Mouse (Mus musculus) heart, embryonic 12.5 days (tissue): Measurements from ENCODE around the gene Sco1. TPM values are rescaled to one million over a fixed set of nuclear protein-coding genes. Genes with fewer than 3 reads are reported as not detected.

Experiments
- ATAC-seq: fragments of 200-750 bp; cut with Nextera tagmentation; 2 replicates; pipeline ENCODE4 v1.8.0; 2017; ENCODE audit warnings: moderate TSS enrichment, moderate library complexity; ENCODE audit not compliant: insufficient number of reproducible peaks, low FRiP score
- H3K27ac ChIP-seq: fragments of 300-500 bp; sonication (generic); 2 replicates; pipeline ENCODE4 v1.5.1; 2016; ENCODE audit warnings: mild to moderate bottlenecking, moderate library complexity; ENCODE audit not compliant: poor library complexity, severe bottlenecking
- H3K27me3 ChIP-seq: fragments of 300-500 bp; sonication (generic); replicated peaks from 2 replicates; pipeline ENCODE4 v1.6.1; 2016; ENCODE audit warnings: mild to moderate bottlenecking, moderate library complexity
- H3K36me3 ChIP-seq: fragments of 300-500 bp; sonication (generic); 2 replicates; pipeline ENCODE4 v1.6.1; 2016; ENCODE audit warnings: mild to moderate bottlenecking, moderate library complexity
- H3K4me1 ChIP-seq: fragments of 300-500 bp; sonication (generic); replicated peaks from 2 replicates; pipeline ENCODE4 v1.6.1; 2016; ENCODE audit warnings: mild to moderate bottlenecking
- H3K4me2 ChIP-seq: fragments of 300-500 bp; sonication (generic); 2 replicates; pipeline ENCODE4 v1.6.1; 2016; ENCODE audit warnings: mild to moderate bottlenecking, moderate library complexity
- H3K4me3 ChIP-seq: fragments of 300-500 bp; sonication (generic); 2 replicates; pipeline ENCODE4 v1.5.1; 2016; ENCODE audit warnings: mild to moderate bottlenecking
- H3K9ac ChIP-seq: fragments of 300-500 bp; sonication (generic); 2 replicates; pipeline ENCODE4 v1.6.1; 2016; ENCODE audit warnings: mild to moderate bottlenecking, moderate library complexity
- H3K9me3 ChIP-seq: fragments of 300-500 bp; sonication (generic); replicated peaks from 2 replicates; pipeline ENCODE4 v1.6.1; 2016; ENCODE audit warnings: mild to moderate bottlenecking, moderate library complexity
- WGBS: fragments of 180-500 bp; shearing (Covaris S2); methylation state at CpG from one replicate; pipeline ENCODE4 v1.1.7; 2016; 5-methylcytosine and 5-hydroxymethylcytosine counted together
- polyA plus RNA-seq: library from polyadenylated mRNA; unstranded; fragments of >200 nt; fragmentation: Nextera tagmentation; extraction: Ambion mirVana; gene quantifications from 2 replicates; pipeline ENCODE4 v1.2.1, GENCODE M21; 2016

Gene Sco1
- polyA plus RNA-seq: 24.3 and 25.8 TPM in 2 replicates

DNA sequence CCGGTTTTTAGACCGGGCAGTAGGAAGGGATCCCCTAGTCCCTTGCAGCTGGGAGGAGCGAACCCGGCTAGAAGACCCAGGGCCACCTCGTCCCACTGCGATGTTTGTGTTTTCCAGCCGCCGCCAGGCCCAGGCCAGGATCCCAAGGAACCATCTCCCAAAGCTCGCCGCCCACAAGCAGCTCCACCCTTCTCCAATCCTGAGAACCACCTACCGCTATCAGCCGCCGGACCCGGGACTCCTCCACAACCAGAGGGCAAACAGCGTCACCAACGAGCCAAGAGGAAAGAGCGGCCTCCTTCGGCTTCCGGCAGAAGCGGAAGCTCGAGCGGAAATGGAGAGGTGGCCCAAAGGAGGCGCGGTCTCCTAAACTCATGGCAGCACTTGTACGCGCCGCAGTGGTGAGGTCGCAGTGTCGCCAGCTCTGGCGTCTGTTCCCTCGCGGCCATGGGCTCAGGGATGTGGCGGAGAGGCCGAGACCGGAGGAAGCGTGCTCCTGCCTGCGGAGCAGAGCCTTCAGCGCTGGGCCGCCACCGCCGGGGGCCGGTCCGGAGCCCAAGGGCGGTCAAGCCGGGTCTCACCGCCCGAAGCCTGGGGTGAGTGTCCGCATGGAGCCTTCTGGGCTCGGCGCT lies at the start of gene Sco1, which contains the start of gene Adprm:
Gene Sco1 (plus strand): TSS at position 350 of the 632 bp plus-strand sequence.
Gene Adprm (minus strand): TSS at position 274 of the 632 bp plus-strand sequence.
- Histone ChIP-seq H3K4me3 (peak within 1 kb of the TSS; percentile 82), H3K9ac (peak within 1 kb of the TSS; percentile 87), H3K4me1 (peaks cover 17% of the 10 kb centered on the region), H3K27me3 (no peaks in the 10 kb centered on the region), H3K36me3 (peaks cover 37% of the 10 kb centered on the region), H3K9me3 (no peaks in the 10 kb centered on the region), H3K27ac (peak within 1 kb of the TSS; percentile 82), H3K4me2 (peak within 1 kb of the TSS; percentile 78)
- under 1% methylated on average over 50 of the region's 50 CpGs for WGBS
- peak; percentile 94 for ATAC-seq

DNA sequence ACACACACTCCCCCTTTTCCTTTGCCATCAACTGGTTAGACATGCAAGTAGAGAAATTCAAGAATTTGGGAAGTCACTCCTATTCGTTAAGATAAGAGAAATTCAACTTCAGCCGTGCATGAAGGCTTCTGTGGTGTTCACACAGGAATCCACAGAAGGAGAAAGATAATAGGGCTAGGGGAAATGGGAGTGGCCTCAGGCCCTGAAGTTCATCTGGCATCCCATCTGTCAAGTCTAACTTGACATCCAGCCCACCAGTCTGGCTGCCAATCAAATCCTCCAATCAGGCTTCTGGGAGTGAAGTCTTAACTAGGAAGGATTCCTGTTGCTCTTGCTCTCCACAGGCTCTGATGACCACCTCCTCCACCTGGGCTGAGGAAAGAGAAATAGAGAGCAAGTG lies 49.6 kb upstream of the Sco1 start:
- no peaks in the 10 kb centered on the region for H3K9me3 ChIP-seq
- H3K4me1 ChIP-seq: peaks cover 9% of the 10 kb centered on the region
- no peak for ATAC-seq
- no peak overlapping the region for H3K4me3 ChIP-seq
- WGBS: 32% methylated on average over 2 of the region's 2 CpGs
- no peak overlapping the region for H3K9ac ChIP-seq
- H3K4me2 ChIP-seq: no peak overlapping the region
- no peak overlapping the region for H3K27ac ChIP-seq
- H3K36me3 ChIP-seq: no peaks in the 10 kb centered on the region
- no peaks in the 10 kb centered on the region for H3K27me3 ChIP-seq

DNA sequence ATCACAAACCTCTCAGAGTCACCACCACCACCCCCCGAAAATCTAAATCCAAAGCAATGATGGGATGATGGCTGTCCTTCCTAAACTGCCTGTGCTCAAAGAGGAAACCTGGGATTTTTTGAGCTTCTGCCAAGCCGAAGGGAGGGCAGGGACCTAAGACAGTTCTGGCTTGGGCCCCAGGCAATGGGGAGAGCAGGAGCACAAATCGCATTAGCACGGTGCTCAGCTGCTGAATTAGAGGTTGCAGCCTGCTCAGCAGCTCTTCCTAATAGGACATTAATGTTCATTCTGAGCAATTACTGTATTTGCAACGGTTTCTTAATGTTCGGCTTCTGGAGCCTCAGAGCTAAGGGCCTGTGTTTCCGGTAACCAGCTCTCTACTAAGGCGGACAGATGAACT lies 44.5 kb upstream of the Sco1 start:
- Histone ChIP-seq H3K9me3 (no peaks in the 10 kb centered on the region), H3K27ac (no peak overlapping the region), H3K4me2 (no peak overlapping the region), H3K9ac (no peak overlapping the region), H3K4me1 (peaks cover 11% of the 10 kb centered on the region), H3K36me3 (no peaks in the 10 kb centered on the region), H3K27me3 (no peaks in the 10 kb centered on the region), H3K4me3 (no peak overlapping the region)
- ATAC-seq: no peak
- 85% methylated on average over 8 of the region's 8 CpGs for WGBS

DNA sequence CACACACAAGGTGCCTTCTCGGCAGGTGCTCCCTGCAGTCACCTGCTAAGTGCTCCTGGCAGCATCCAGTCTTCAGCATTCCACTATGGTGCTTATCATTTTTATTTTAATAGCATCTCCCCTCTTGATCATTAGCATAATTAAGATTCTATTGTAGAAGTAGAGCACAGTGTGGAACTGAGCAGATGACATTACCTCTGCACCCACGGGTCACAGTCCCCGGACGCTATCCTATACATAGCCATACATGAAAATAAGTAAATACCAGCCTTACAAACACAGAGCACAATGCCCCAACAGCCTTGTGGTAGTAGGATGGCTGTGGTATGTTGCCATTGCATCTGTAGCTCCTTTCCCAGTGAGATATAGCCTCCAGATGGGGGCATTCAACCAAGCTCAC lies 43.9 kb upstream of the Sco1 start:
- no peak overlapping the region for H3K27ac ChIP-seq
- no peaks in the 10 kb centered on the region for H3K27me3 ChIP-seq
- H3K4me2 ChIP-seq: no peak overlapping the region
- H3K9ac ChIP-seq: no peak overlapping the region
- H3K4me1 ChIP-seq: peaks cover 11% of the 10 kb centered on the region
- 96% methylated on average over 4 of the region's 4 CpGs for WGBS
- no peaks in the 10 kb centered on the region for H3K36me3 ChIP-seq
- no peak overlapping the region for H3K4me3 ChIP-seq
- no peak for ATAC-seq
- H3K9me3 ChIP-seq: no peaks in the 10 kb centered on the region

DNA sequence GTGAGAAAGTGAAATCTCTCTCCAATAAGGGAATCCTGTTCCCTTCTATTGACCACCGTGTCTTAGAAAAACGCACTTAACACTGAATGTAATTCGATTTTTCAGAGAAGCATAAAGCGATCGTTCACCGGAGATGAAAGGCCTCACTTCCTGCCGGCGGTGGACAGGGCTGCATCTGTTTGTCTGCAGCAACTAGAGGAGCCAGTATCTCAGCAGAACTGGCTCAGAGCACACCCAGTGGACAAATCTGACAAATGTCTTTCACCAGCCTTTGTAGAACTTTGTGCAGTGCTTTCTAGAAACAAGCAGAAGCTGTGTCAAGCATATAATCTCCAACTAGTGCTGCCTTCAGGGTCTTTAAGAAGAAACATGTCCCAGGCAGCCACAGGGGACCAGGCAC lies 42.0 kb upstream of the Sco1 start:
- Histone ChIP-seq H3K9me3 (no peaks in the 10 kb centered on the region), H3K4me2 (0 out of 2 replicates have a peak overlapping the region, but pooled peaks have one; percentile 14), H3K27ac (no peak overlapping the region), H3K4me3 (no peak overlapping the region), H3K36me3 (no peaks in the 10 kb centered on the region), H3K4me1 (peaks cover 11% of the 10 kb centered on the region), H3K9ac (no peak overlapping the region), H3K27me3 (no peaks in the 10 kb centered on the region)
- ATAC-seq: no peak
- WGBS: 8% methylated on average over 8 of the region's 8 CpGs

DNA sequence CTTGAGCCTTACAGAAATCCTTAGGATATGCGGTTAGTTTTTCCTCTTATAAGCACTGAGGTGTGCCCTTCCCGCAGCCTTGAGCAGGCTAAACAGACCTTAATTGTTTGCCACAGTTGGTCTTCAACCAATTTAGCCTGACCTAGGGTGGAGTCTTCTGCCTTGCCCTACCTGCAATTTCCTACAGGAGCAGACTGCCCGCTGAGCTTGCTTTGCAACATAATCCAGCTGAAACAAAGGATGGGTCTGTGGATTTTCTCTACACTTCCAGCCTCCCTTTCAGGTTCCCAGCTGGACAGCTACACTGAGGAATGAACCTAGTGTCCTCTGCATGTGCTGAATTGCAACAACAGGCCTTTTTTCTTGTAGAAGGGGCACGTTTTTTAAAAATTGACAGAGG lies 40.8 kb upstream of the Sco1 start:
- Histone ChIP-seq H3K4me3 (no peak overlapping the region), H3K4me1 (peaks cover 11% of the 10 kb centered on the region), H3K9me3 (no peaks in the 10 kb centered on the region), H3K27me3 (no peaks in the 10 kb centered on the region), H3K9ac (no peak overlapping the region), H3K36me3 (no peaks in the 10 kb centered on the region), H3K27ac (no peak overlapping the region), H3K4me2 (no peak overlapping the region)
- ATAC-seq: no peak
- 56% methylated on average over 4 of the region's 4 CpGs for WGBS

DNA sequence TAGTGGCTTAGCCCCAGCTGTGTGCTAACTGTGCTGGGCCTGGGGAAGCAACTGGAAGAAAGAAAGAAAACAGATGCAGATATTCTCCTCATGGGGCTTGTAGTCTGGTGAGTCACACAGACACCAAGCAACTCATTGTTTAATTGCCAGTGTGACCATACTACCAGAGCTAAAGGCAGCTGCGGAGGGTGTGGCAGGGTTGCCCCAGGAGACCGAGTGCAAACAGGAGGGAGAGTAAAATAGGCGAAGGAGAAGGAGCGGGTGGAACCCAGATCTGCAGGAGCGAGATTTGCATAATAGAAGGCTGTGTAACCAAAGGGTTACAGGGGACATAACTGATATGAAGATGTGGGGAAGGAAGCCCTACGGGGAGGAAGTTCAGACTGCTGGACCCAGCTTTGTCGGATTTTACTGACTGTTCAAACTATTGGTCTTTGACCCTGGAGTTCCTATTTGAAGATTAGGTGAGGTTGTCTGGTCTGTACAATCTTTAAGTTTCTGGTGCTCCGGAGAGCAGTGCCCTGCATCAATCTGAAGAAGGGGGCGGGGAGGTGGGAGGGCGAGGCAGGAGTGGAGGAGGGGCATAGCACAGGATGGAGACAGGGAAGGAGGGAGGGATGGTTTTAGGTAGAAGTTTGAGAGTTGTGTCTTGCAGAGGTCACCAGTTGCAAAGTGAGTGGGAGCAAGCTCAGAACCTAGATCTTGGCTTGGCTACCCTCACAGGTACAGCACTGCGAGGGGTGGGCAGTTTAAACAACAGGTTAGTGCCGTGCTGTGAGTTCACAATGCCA lies 34.5 kb upstream of the Sco1 start:
- ATAC-seq: no peak
- H3K9me3 ChIP-seq: no peaks in the 10 kb centered on the region
- H3K36me3 ChIP-seq: no peaks in the 10 kb centered on the region
- peaks cover 14% of the 10 kb centered on the region for H3K27me3 ChIP-seq
- no peak overlapping the region for H3K4me3 ChIP-seq
- WGBS: 9% methylated on average over 12 of the region's 12 CpGs
- no peak overlapping the region for H3K27ac ChIP-seq
- peaks cover 9% of the 10 kb centered on the region; the same call in 1 of the 2 replicates for H3K4me1 ChIP-seq
- peak overlapping the region; percentile 41 for H3K4me2 ChIP-seq
- no peak overlapping the region; the same call in 1 of the 2 replicates for H3K9ac ChIP-seq

DNA sequence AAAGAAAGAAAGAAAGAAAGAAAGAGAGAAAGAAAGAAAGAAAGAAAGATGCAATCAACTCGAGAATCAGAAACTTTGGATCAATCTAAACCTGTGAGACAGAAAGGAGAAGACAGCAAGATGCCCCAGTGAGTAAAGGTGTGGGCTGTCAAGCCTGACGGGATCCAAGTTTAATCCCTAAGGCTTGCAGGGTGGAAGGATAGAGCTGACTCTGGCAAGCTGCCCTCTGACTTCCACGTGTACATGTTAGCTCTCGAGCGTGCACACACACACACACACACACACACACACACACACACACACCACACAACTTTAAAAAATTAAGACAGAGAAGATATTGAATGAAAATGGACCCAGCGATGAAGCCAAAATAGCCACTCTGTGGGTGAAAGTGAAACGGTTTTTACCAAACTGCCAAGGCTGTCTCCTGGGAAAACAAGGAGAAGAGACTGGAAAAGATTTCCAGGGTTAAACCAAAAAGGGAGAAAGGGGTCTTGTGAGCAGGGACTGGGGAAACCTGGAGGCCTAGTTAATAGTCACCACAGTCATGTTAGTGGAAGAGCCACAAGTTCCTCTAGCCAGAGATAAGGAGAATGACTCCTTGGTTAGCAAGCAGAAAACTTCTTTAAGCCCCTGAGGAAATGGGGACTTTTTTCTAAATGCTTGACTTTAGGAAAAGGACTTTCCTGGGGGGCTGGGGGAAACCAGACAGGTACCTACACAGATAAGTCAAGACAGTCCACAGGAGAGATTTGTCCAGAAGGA lies 32.6 kb upstream of the Sco1 start:
- WGBS: 54% methylated on average over 7 of the region's 7 CpGs
- Histone ChIP-seq H3K4me2 (no peak overlapping the region), H3K27ac (no peak overlapping the region), H3K36me3 (no peaks in the 10 kb centered on the region), H3K9ac (no peak overlapping the region), H3K9me3 (no peaks in the 10 kb centered on the region), H3K4me1 (peaks cover 9% of the 10 kb centered on the region; the same call in 1 of the 2 replicates), H3K27me3 (peaks cover 14% of the 10 kb centered on the region), H3K4me3 (no peak overlapping the region)
- ATAC-seq: no peak

DNA sequence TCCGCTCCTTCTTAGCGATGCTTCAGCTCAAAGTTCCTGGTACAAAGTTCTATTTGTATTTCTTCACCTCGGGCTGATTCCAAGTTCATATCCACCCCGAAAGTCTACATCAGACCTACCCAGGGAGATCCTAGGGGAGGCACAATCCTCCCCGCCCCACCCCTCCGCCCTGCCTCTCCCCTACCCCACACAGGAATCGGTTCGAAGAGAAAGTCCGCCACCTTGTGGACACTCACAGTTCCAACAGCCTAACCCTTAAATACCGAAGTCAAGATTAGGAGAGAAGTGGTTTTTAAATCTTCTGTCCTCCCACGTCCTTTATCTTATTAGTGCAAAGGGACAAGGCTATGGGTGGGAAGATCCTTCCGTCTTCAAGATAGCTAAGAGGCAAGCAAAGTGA lies 31.5 kb upstream of the Sco1 start:
- Histone ChIP-seq H3K9me3 (no peaks in the 10 kb centered on the region), H3K4me1 (peaks cover 12% of the 10 kb centered on the region; the same call in 1 of the 2 replicates), H3K4me3 (0 out of 2 replicates have a peak overlapping the region, but pooled peaks have one; percentile 17), H3K27ac (no peak overlapping the region), H3K27me3 (peaks cover 14% of the 10 kb centered on the region), H3K9ac (no peak overlapping the region), H3K36me3 (no peaks in the 10 kb centered on the region), H3K4me2 (peak overlapping the region; percentile 49)
- no peak for ATAC-seq
- 1% methylated on average over 12 of the region's 12 CpGs for WGBS

DNA sequence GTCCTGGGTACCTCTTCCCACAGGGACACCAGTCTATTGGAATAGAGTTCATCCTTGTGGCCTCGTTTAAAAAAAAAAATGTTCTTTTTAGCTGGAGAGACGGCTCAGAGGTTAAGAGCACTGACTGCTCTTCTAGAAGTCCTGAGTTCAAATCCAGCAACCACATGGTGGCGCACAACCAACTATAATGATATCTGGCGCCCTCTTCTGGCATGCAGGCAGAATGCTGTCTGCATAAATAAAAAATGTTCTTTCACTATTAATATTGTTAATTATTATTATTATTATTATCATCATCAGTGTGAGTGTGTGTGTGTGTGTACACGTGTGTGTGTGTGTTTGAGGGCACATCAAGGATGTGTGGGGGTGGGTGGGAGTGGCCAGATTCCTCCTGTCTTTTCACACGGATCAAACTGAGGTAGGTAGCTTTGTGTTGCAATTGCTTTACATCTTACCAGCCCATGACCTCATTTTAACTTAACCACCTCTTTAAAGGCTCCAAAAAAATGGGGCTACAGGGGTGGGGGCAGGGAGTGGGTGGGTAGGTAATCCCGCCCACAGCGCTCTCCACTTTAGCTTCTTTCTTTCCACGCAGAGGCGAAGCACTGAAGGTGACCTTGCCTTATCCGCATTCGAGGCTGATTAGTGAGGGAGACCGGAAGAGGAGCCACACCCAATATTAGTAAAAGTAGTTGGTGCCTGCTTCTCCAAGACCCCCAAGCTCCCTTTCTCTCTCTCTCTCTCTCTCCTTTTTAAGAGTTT lies 29.9 kb upstream of the Sco1 start:
- Histone ChIP-seq H3K4me3 (no peak overlapping the region), H3K36me3 (no peaks in the 10 kb centered on the region), H3K27me3 (peaks cover 14% of the 10 kb centered on the region), H3K4me1 (peaks cover 12% of the 10 kb centered on the region; the same call in 1 of the 2 replicates), H3K4me2 (no peak overlapping the region), H3K9me3 (no peaks in the 10 kb centered on the region), H3K9ac (no peak overlapping the region), H3K27ac (no peak overlapping the region)
- WGBS: 76% methylated on average over 13 of the region's 13 CpGs
- ATAC-seq: no peak
